Mouse (Mus musculus) ovary, adult 10 weeks (tissue): ENCODE data around the gene Trim68. TPM values are rescaled to one million over a fixed set of nuclear protein-coding genes. Genes with fewer than 3 reads are reported as not detected.

ENCODE experiments used
- polyA plus RNA-seq: library from polyadenylated mRNA; stranded (reverse); fragments of 350-450 nt; fragmentation: Illumina TruSeq; extraction: RNeasy Lipid Tissue Mini Kit (QIAGEN cat#74804); gene quantifications from one replicate; pipeline ENCODE4 v1.2.3, GENCODE M21; 2014

Trim68 gene
- polyA plus RNA-seq = 6.5 TPM

GRCm38 (mm10) chr7:102686944-102687501 lies at the start of gene Trim68:
Gene Trim68, minus strand, starts transcription at chr7:102687327.

GRCm38 (mm10) chr7:102727391-102727790 lies 40.3 kb upstream of the Trim68 start, which contains the start of gene Olfr559:
Gene Olfr559, minus strand, starts transcription at chr7:102727491.

GRCm38 (mm10) chr7:102718970-102719369 lies 31.8 kb upstream of the Trim68 start, which contains the start of gene Olfr33:
Gene Olfr33, minus strand, starts transcription at chr7:102719070.

GRCm38 (mm10) chr7:102701915-102702314 lies 14.8 kb upstream of the Trim68 start, which contains the start of gene Olfr558:
Gene Olfr558, plus strand, starts transcription at chr7:102702215.

GRCm38 (mm10) chr7:102695358-102696125 lies 8.4 kb upstream of the Trim68 start, which contains the start of gene Olfr557:
Gene Olfr557, plus strand, starts transcription at chr7:102695910.

GRCm38 (mm10) chr7:102664599-102664998 lies 22.5 kb downstream of the Trim68 start, which contains the start of gene Olfr556:
Gene Olfr556, plus strand, starts transcription at chr7:102664899.

GRCm38 (mm10) chr7:102658523-102658922 lies 28.6 kb downstream of the Trim68 start, which contains the start of gene Olfr555:
Gene Olfr555, plus strand, starts transcription at chr7:102658823.

GRCm38 (mm10) chr7:102638132-102638531 lies 49.0 kb downstream of the Trim68 start, which contains the start of gene Olfr554:
Gene Olfr554, plus strand, starts transcription at chr7:102638432.

Other genes with a start within 250 kb of the Trim68 start
- gene Rrm1, start 245.6 kb downstream of the Trim68 start, polyA plus RNA-seq = 117 TPM
- gene Olfr543, start 205.6 kb downstream of the Trim68 start, polyA plus RNA-seq = not detected
- gene Olfr544, start 199.0 kb downstream of the Trim68 start, polyA plus RNA-seq = not detected
- not detected for gene Olfr545, start 187.8 kb downstream of the Trim68 start, polyA plus RNA-seq
- gene Olfr547, start 152.6 kb downstream of the Trim68 start, polyA plus RNA-seq = not detected
- gene Olfr548-ps1, start 146.4 kb downstream of the Trim68 start, polyA plus RNA-seq = not detected
- not detected for gene Olfr549, start 137.5 kb downstream of the Trim68 start, polyA plus RNA-seq
- gene Trim21, start 121.8 kb downstream of the Trim68 start, polyA plus RNA-seq = 13.1 TPM
- not detected for gene Olfr550, start 115.9 kb downstream of the Trim68 start, polyA plus RNA-seq
- gene Olfr551, start 95.4 kb downstream of the Trim68 start, polyA plus RNA-seq = not detected
- gene Olfr552, start 89.6 kb downstream of the Trim68 start, polyA plus RNA-seq = not detected
- not detected for gene Olfr553, start 69.1 kb downstream of the Trim68 start, polyA plus RNA-seq
- not detected for gene Olfr554, start 48.9 kb downstream of the Trim68 start, polyA plus RNA-seq
- not detected for gene Olfr555, start 28.5 kb downstream of the Trim68 start, polyA plus RNA-seq
- gene Olfr556, start 22.4 kb downstream of the Trim68 start, polyA plus RNA-seq = not detected
- gene Olfr557, start 8.6 kb upstream of the Trim68 start, polyA plus RNA-seq = not detected
- 10.3 TPM for gene Olfr558, start 14.9 kb upstream of the Trim68 start, polyA plus RNA-seq
- not detected for gene Olfr33, start 31.7 kb upstream of the Trim68 start, polyA plus RNA-seq
- not detected for gene Olfr559, start 40.2 kb upstream of the Trim68 start, polyA plus RNA-seq
- gene Olfr560, start 72.0 kb upstream of the Trim68 start, polyA plus RNA-seq = not detected
- 0.43 TPM for gene Olfr78, start 72.1 kb upstream of the Trim68 start, polyA plus RNA-seq
- gene Olfr561, start 83.9 kb upstream of the Trim68 start, polyA plus RNA-seq = not detected
- gene Olfr564, start 116.2 kb upstream of the Trim68 start, polyA plus RNA-seq = not detected
- not detected for gene Olfr566, start 171.4 kb upstream of the Trim68 start, polyA plus RNA-seq
- not detected for gene Olfr568, start 189.8 kb upstream of the Trim68 start, polyA plus RNA-seq
- not detected for gene Olfr569, start 203.6 kb upstream of the Trim68 start, polyA plus RNA-seq
- not detected for gene Olfr570, start 207.2 kb upstream of the Trim68 start, polyA plus RNA-seq
- gene Olfr571, start 230.2 kb upstream of the Trim68 start, polyA plus RNA-seq = not detected
- not detected for gene Olfr572, start 237.1 kb upstream of the Trim68 start, polyA plus RNA-seq